Mouse (Mus musculus): ENCODE measurements around the gene Grb2. TPM values are rescaled to one million over a fixed set of nuclear protein-coding genes. Genes with fewer than 3 reads are reported as not detected.
A peak's percentile ranks its signal among the peaks of the same experiment; 100 is the strongest.

The Grb2 gene
- polyA plus RNA-seq, 1 experiment from 2014 or later = 188 TPM

GRCm38 (mm10) chr11:115672226-115672987, 36.0 kb downstream of the Grb2 start:
- Histone ChIP-seq H3K4me1 (replicated peaks; ENCODE audit: control insufficient read depth, insufficient read depth, low read length) (peaks cover 39% of the 10 kb centered on the region), H3K4me2 (ENCODE audit: low read length) (no peak overlapping the region), H3K9me3 (ENCODE audit: control insufficient read depth, low read length) (no peaks in the 10 kb centered on the region), H3K27ac (ENCODE audit: low read length) (no peak overlapping the region), H3K27me3 (replicated peaks; ENCODE audit: control insufficient read depth, insufficient read depth, low read length) (no peaks in the 10 kb centered on the region), H3K9ac (replicated peaks; ENCODE audit: low read depth, low read length) (no peak overlapping the region), H3K4me3 (replicated peaks; ENCODE audit: low read length) (no peak overlapping the region), H3K36me3 (ENCODE audit: control insufficient read depth, insufficient read depth) (peaks cover 1% of the 10 kb centered on the region; the same call in 1 of the 2 replicates)
- ATAC-seq = no peak
- WGBS = 80% methylated on average over 7 of the region's 7 CpGs

- Histone ChIP-seq H3K9ac (replicated peaks; ENCODE audit: low read depth, low read length) (no peak overlapping the region), H3K36me3 (ENCODE audit: control insufficient read depth, insufficient read depth) (no peaks in the 10 kb centered on the region), H3K27ac (ENCODE audit: low read length) (no peak overlapping the region), H3K27me3 (replicated peaks; ENCODE audit: control insufficient read depth, insufficient read depth, low read length) (no peaks in the 10 kb centered on the region), H3K4me1 (replicated peaks; ENCODE audit: control insufficient read depth, insufficient read depth, low read length) (peaks cover 39% of the 10 kb centered on the region), H3K4me3 (replicated peaks; ENCODE audit: low read length) (no peak overlapping the region), H3K9me3 (ENCODE audit: control insufficient read depth, low read length) (no peaks in the 10 kb centered on the region), H3K4me2 (ENCODE audit: low read length) (no peak overlapping the region)
- peak; percentile 63 for ATAC-seq
- 22% methylated on average over 5 of the region's 5 CpGs for WGBS
Observed at GRCm38 (mm10) chr11:115670451-115671050, 37.8 kb downstream of the Grb2 start.

- no peaks in the 10 kb centered on the region for H3K27me3 ChIP-seq (replicated peaks; ENCODE audit: control insufficient read depth, insufficient read depth, low read length)
- no peak overlapping the region for H3K4me2 ChIP-seq (ENCODE audit: low read length)
- H3K36me3 ChIP-seq (ENCODE audit: control insufficient read depth, insufficient read depth) = no peaks in the 10 kb centered on the region
- no peak for ATAC-seq
- no peak overlapping the region for H3K9ac ChIP-seq (replicated peaks; ENCODE audit: low read depth, low read length)
- H3K9me3 ChIP-seq (ENCODE audit: control insufficient read depth, low read length) = no peaks in the 10 kb centered on the region
- H3K4me3 ChIP-seq (replicated peaks; ENCODE audit: low read length) = no peak overlapping the region
- H3K4me1 ChIP-seq (replicated peaks; ENCODE audit: control insufficient read depth, insufficient read depth, low read length) = no peaks in the 10 kb centered on the region
- no peak overlapping the region for H3K27ac ChIP-seq (ENCODE audit: low read length)
- 58% methylated on average over 4 of the region's 4 CpGs for WGBS
Observed at GRCm38 (mm10) chr11:115663676-115664335, 44.6 kb downstream of the Grb2 start.

- ATAC-seq = no peak
- H3K9me3 ChIP-seq (ENCODE audit: control insufficient read depth, low read length) = no peaks in the 10 kb centered on the region
- no peak overlapping the region for H3K27ac ChIP-seq (ENCODE audit: low read length)
- no peak overlapping the region for H3K4me3 ChIP-seq (replicated peaks; ENCODE audit: low read length)
- H3K9ac ChIP-seq (replicated peaks; ENCODE audit: low read depth, low read length) = no peak overlapping the region
- H3K4me2 ChIP-seq (ENCODE audit: low read length) = no peak overlapping the region
- 93% methylated on average over 4 of the region's 4 CpGs for WGBS
- no peaks in the 10 kb centered on the region for H3K4me1 ChIP-seq (replicated peaks; ENCODE audit: control insufficient read depth, insufficient read depth, low read length)
- no peaks in the 10 kb centered on the region for H3K36me3 ChIP-seq (ENCODE audit: control insufficient read depth, insufficient read depth)
- no peaks in the 10 kb centered on the region for H3K27me3 ChIP-seq (replicated peaks; ENCODE audit: control insufficient read depth, insufficient read depth, low read length)
Observed at GRCm38 (mm10) chr11:115660376-115660775, 48.0 kb downstream of the Grb2 start.

- Histone ChIP-seq H3K27me3 (replicated peaks; ENCODE audit: control insufficient read depth, insufficient read depth, low read length) (no peaks in the 10 kb centered on the region), H3K9ac (replicated peaks; ENCODE audit: low read depth, low read length) (no peak overlapping the region), H3K4me3 (replicated peaks; ENCODE audit: low read length) (no peak overlapping the region), H3K27ac (ENCODE audit: low read length) (no peak overlapping the region), H3K4me1 (replicated peaks; ENCODE audit: control insufficient read depth, insufficient read depth, low read length) (0 out of 2 replicates have a peak, but pooled peaks cover 1% of the 10 kb centered on the region), H3K36me3 (ENCODE audit: control insufficient read depth, insufficient read depth) (peaks cover 3% of the 10 kb centered on the region; the same call in 1 of the 2 replicates), H3K9me3 (ENCODE audit: control insufficient read depth, low read length) (no peaks in the 10 kb centered on the region), H3K4me2 (ENCODE audit: low read length) (no peak overlapping the region)
- 95% methylated on average over 6 of the region's 6 CpGs for WGBS
- no peak for ATAC-seq
Observed at GRCm38 (mm10) chr11:115658521-115658920, 49.9 kb downstream of the Grb2 start.

- H3K4me2 ChIP-seq (ENCODE audit: low read length) = no peak overlapping the region
- no peak overlapping the region for H3K27ac ChIP-seq (ENCODE audit: low read length)
- H3K9ac ChIP-seq (replicated peaks; ENCODE audit: low read depth, low read length) = no peak overlapping the region
- ATAC-seq = no peak
- no peaks in the 10 kb centered on the region for H3K9me3 ChIP-seq (ENCODE audit: control insufficient read depth, low read length)
- no peaks in the 10 kb centered on the region for H3K27me3 ChIP-seq (replicated peaks; ENCODE audit: control insufficient read depth, insufficient read depth, low read length)
- H3K4me3 ChIP-seq (replicated peaks; ENCODE audit: low read length) = no peak overlapping the region
- peaks cover 13% of the 10 kb centered on the region for H3K4me1 ChIP-seq (replicated peaks; ENCODE audit: control insufficient read depth, insufficient read depth, low read length)
- peaks cover 3% of the 10 kb centered on the region; the same call in 1 of the 2 replicates for H3K36me3 ChIP-seq (ENCODE audit: control insufficient read depth, insufficient read depth)
- 86% methylated on average over 2 of the region's 2 CpGs for WGBS
Observed at GRCm38 (mm10) chr11:115654128-115654527, 54.3 kb downstream of the Grb2 start.

- WGBS = 84% methylated on average over 3 of the region's 3 CpGs
- ATAC-seq = peak; percentile 23; the same call in 1 of the 2 replicates
- no peak overlapping the region for H3K9ac ChIP-seq (replicated peaks; ENCODE audit: low read depth, low read length)
Observed at GRCm38 (mm10) chr11:115653194-115653593, 55.2 kb downstream of the Grb2 start.

GRCm38 (mm10) chr11:115651680-115652079, 56.7 kb downstream of the Grb2 start:
- peak overlapping the region; percentile 27; the same call in 1 of the 2 replicates for H3K27ac ChIP-seq (ENCODE audit: low read length)
- H3K9me3 ChIP-seq (ENCODE audit: control insufficient read depth, low read length) = no peaks in the 10 kb centered on the region
- H3K4me1 ChIP-seq (replicated peaks; ENCODE audit: control insufficient read depth, insufficient read depth, low read length) = peaks cover 13% of the 10 kb centered on the region
- no peak for ATAC-seq
- peaks cover 6% of the 10 kb centered on the region; the same call in 1 of the 2 replicates for H3K36me3 ChIP-seq (ENCODE audit: control insufficient read depth, insufficient read depth)
- H3K4me2 ChIP-seq (ENCODE audit: low read length) = no peak overlapping the region
- no peak overlapping the region for H3K4me3 ChIP-seq (replicated peaks; ENCODE audit: low read length)
- no peak overlapping the region for H3K9ac ChIP-seq (replicated peaks; ENCODE audit: low read depth, low read length)
- H3K27me3 ChIP-seq (replicated peaks; ENCODE audit: control insufficient read depth, insufficient read depth, low read length) = no peaks in the 10 kb centered on the region
- WGBS = 84% methylated on average over 3 of the region's 3 CpGs

More at GRCm38 (mm10) chr11:115653194-115653593, 55.2 kb downstream of the Grb2 start:
- Histone ChIP-seq H3K9me3 (ENCODE audit: control insufficient read depth, low read length) (no peaks in the 10 kb centered on the region), H3K27ac (ENCODE audit: low read length) (peak overlapping the region; percentile 26), H3K27me3 (replicated peaks; ENCODE audit: control insufficient read depth, insufficient read depth, low read length) (no peaks in the 10 kb centered on the region), H3K4me3 (replicated peaks; ENCODE audit: low read length) (no peak overlapping the region), H3K4me2 (ENCODE audit: low read length) (no peak overlapping the region), H3K36me3 (ENCODE audit: control insufficient read depth, insufficient read depth) (peaks cover 3% of the 10 kb centered on the region; the same call in 1 of the 2 replicates), H3K4me1 (replicated peaks; ENCODE audit: control insufficient read depth, insufficient read depth, low read length) (peaks cover 13% of the 10 kb centered on the region)

GRCm38 (mm10) chr11:115649706-115650105, 58.7 kb downstream of the Grb2 start:
- Histone ChIP-seq H3K27me3 (replicated peaks; ENCODE audit: control insufficient read depth, insufficient read depth, low read length) (no peaks in the 10 kb centered on the region), H3K9ac (replicated peaks; ENCODE audit: low read depth, low read length) (no peak overlapping the region), H3K36me3 (ENCODE audit: control insufficient read depth, insufficient read depth) (peaks cover 8% of the 10 kb centered on the region; the same call in 1 of the 2 replicates), H3K27ac (ENCODE audit: low read length) (peak overlapping the region; percentile 71), H3K4me1 (replicated peaks; ENCODE audit: control insufficient read depth, insufficient read depth, low read length) (peaks cover 13% of the 10 kb centered on the region), H3K4me3 (replicated peaks; ENCODE audit: low read length) (no peak overlapping the region), H3K4me2 (ENCODE audit: low read length) (no peak overlapping the region), H3K9me3 (ENCODE audit: control insufficient read depth, low read length) (no peaks in the 10 kb centered on the region)
- 40% methylated on average over 10 of the region's 10 CpGs for WGBS
- ATAC-seq = peak; percentile 18; the same call in 1 of the 2 replicates

All from forebrain, embryonic 16.5 days (tissue).